In genomic region chr1:153486767-153487499, GRCm38 (mm10) we compare ENCODE assay signal across 8 mouse cellular contexts. TPM values are rescaled to one million over a fixed set of nuclear protein-coding genes. Genes with fewer than 3 reads are reported as not detected.
DNase-seq lines count a peak whose midpoint lies in the region; ATAC-seq and TF ChIP-seq lines count a peak whose summit lies in the region.

No protein-coding gene starts in this region.

- no peaks in the 10 kb centered on the region for H3K36me3 ChIP-seq in forebrain, postnatal 0 days (ENCODE audit: insufficient read depth)
- H3K36me3 ChIP-seq in hindbrain, embryonic 15.5 days, result peaks cover 5% of the 10 kb centered on the region; the same call in 1 of the 2 replicates
- H3K36me3 ChIP-seq in limb, embryonic 11.5 days (ENCODE audit: control insufficient read depth, insufficient read depth, low read length), result peaks cover 4% of the 10 kb centered on the region; the same call in 1 of the 2 replicates
- peaks cover 26% of the 10 kb centered on the region for H3K36me3 ChIP-seq in midbrain, embryonic 10.5 days
- peaks cover 8% of the 10 kb centered on the region; the same call in 1 of the 2 replicates for H3K36me3 ChIP-seq in small intestine, adult 2 months (ENCODE audit: control insufficient read depth, insufficient read depth, low read length)

- H3K27ac ChIP-seq in cerebellum, adult 2 months (ENCODE audit: insufficient read depth, low read length), result peak overlapping the region; percentile 13; the same call in 1 of the 2 replicates
- H3K27ac ChIP-seq in brown adipose tissue, adult 24 weeks (replicated peaks; ENCODE audit: low read depth, low read length), result peak overlapping the region; percentile 58; the same call in 1 of the 2 replicates
- H3K27ac ChIP-seq in forebrain, postnatal 0 days (ENCODE audit: low read depth, low read length), result peak overlapping the region; percentile 95
- H3K27ac ChIP-seq in hindbrain, embryonic 15.5 days (replicated peaks), result peak overlapping the region; percentile 92
- peak overlapping the region; percentile 86 for H3K27ac ChIP-seq in limb, embryonic 11.5 days (replicated peaks; ENCODE audit: low read depth, low read length)
- H3K27ac ChIP-seq in midbrain, embryonic 10.5 days (replicated peaks), result peak overlapping the region; percentile 100
- H3K27ac ChIP-seq in small intestine, adult 2 months (ENCODE audit: insufficient read depth, low read depth, low read length), result peak overlapping the region; percentile 60; the same call in 1 of the 2 replicates

- no peaks in the 10 kb centered on the region for H3K9me3 ChIP-seq in forebrain, postnatal 0 days (ENCODE audit: low read length)
- no peaks in the 10 kb centered on the region for H3K9me3 ChIP-seq in hindbrain, embryonic 15.5 days
- no peaks in the 10 kb centered on the region for H3K9me3 ChIP-seq in limb, embryonic 11.5 days (ENCODE audit: control insufficient read depth, low read length)
- H3K9me3 ChIP-seq in midbrain, embryonic 10.5 days (replicated peaks), result no peaks in the 10 kb centered on the region

- TF ChIP-seq CTCF in cerebellum, adult 2 months (IDR thresholded peaks at IDR 0.05; ENCODE audit: borderline replicate concordance, insufficient read depth, low read depth, low read length), result no peak
- TF ChIP-seq CTCF in forebrain, postnatal 0 days (IDR thresholded peaks at IDR 0.05; ENCODE audit: low read depth), result no peak
- TF ChIP-seq CTCF in small intestine, adult 2 months (IDR thresholded peaks at IDR 0.05; ENCODE audit: extremely low read depth, insufficient read length, insufficient replicate concordance, low read depth, low read length), result no peak

- H3K4me2 ChIP-seq in forebrain, postnatal 0 days (ENCODE audit: low read depth), result peak overlapping the region; percentile 78
- H3K4me2 ChIP-seq in hindbrain, embryonic 15.5 days, result peak overlapping the region; percentile 90
- peak overlapping the region; percentile 83 for H3K4me2 ChIP-seq in limb, embryonic 11.5 days (ENCODE audit: low read depth, severe bottlenecking)

- peak; percentile 86 for ATAC-seq in forebrain, postnatal 0 days
- peak; percentile 86 for ATAC-seq in hindbrain, embryonic 15.5 days (ENCODE audit: low FRiP score, low read depth)
- ATAC-seq in limb, embryonic 11.5 days (ENCODE audit: insufficient number of reproducible peaks, low FRiP score, low TSS enrichment, low read depth), result peak; percentile 79

- no peak for TF ChIP-seq POLR2A in cerebellum, adult 2 months (IDR thresholded peaks at IDR 0.05; ENCODE audit: borderline replicate concordance, insufficient read depth, low read length)
- no peak; the same call in 1 of the 2 replicates for TF ChIP-seq POLR2A in small intestine, adult 2 months (IDR thresholded peaks at IDR 0.05; ENCODE audit: low read depth, low read length)

- H3K4me1 ChIP-seq in cerebellum, adult 2 months (ENCODE audit: control insufficient read depth, insufficient read depth, low read length), result peaks cover 4% of the 10 kb centered on the region; the same call in 1 of the 2 replicates
- peaks cover 2% of the 10 kb centered on the region; the same call in 1 of the 2 replicates for H3K4me1 ChIP-seq in brown adipose tissue, adult 24 weeks (ENCODE audit: control insufficient read depth, insufficient read depth, insufficient read length, low read length)
- H3K4me1 ChIP-seq in forebrain, postnatal 0 days (ENCODE audit: insufficient read depth), result peaks cover 19% of the 10 kb centered on the region; the same call in 1 of the 2 replicates
- peaks cover 29% of the 10 kb centered on the region for H3K4me1 ChIP-seq in hindbrain, embryonic 15.5 days (replicated peaks)
- peaks cover 6% of the 10 kb centered on the region; the same call in 1 of the 2 replicates for H3K4me1 ChIP-seq in limb, embryonic 11.5 days (ENCODE audit: control insufficient read depth, insufficient read depth, low read length)
- peaks cover 31% of the 10 kb centered on the region for H3K4me1 ChIP-seq in midbrain, embryonic 10.5 days
- H3K4me1 ChIP-seq in small intestine, adult 2 months (ENCODE audit: control insufficient read depth, insufficient read depth, insufficient read length, low read length), result 0 out of 2 replicates have a peak, but pooled peaks cover 3% of the 10 kb centered on the region

- peak in 1 of 2 experiments; percentile 52 for DNase-seq in cerebellum, adult 2 months
- DNase-seq in cerebellum, adult 11-12 months, result no peak
- DNase-seq in forebrain, postnatal 0 days, result peak; percentile 64
- DNase-seq in limb, embryonic 11.5 days (ENCODE audit: low spot score), result peak; percentile 71
- peak; percentile 62 for DNase-seq in midbrain, embryonic 10.5 days (ENCODE audit: low spot score)

- no peaks in the 10 kb centered on the region for H3K27me3 ChIP-seq in cerebellum, adult 2 months (ENCODE audit: control insufficient read depth, insufficient read depth, low read length)
- H3K27me3 ChIP-seq in forebrain, postnatal 0 days (ENCODE audit: insufficient read depth, low read length), result no peaks in the 10 kb centered on the region
- no peaks in the 10 kb centered on the region for H3K27me3 ChIP-seq in hindbrain, embryonic 15.5 days
- no peaks in the 10 kb centered on the region for H3K27me3 ChIP-seq in limb, embryonic 11.5 days (ENCODE audit: control insufficient read depth, insufficient read depth, low read length)
- H3K27me3 ChIP-seq in midbrain, embryonic 10.5 days (ENCODE audit: low read depth, poor library complexity, severe bottlenecking), result no peaks in the 10 kb centered on the region
- H3K27me3 ChIP-seq in small intestine, adult 2 months (ENCODE audit: control insufficient read depth, insufficient read depth, low read length), result no peaks in the 10 kb centered on the region

- H3K4me3 ChIP-seq in cerebellum, adult 2 months (replicated peaks; ENCODE audit: insufficient read depth, low read depth, low read length), result peak overlapping the region; percentile 69
- peak overlapping the region; percentile 96 for H3K4me3 ChIP-seq in brown adipose tissue, adult 24 weeks (ENCODE audit: insufficient read depth, low read depth, low read length)
- H3K4me3 ChIP-seq in forebrain, postnatal 0 days (ENCODE audit: low read depth, low read length), result peak overlapping the region; percentile 77
- peak overlapping the region; percentile 77 for H3K4me3 ChIP-seq in hindbrain, embryonic 15.5 days
- peak overlapping the region; percentile 100 for H3K4me3 ChIP-seq in limb, embryonic 11.5 days (ENCODE audit: low read depth, low read length)
- H3K4me3 ChIP-seq in midbrain, embryonic 10.5 days, result peak overlapping the region; percentile 100
- peak overlapping the region; percentile 90 for H3K4me3 ChIP-seq in small intestine, adult 2 months (ENCODE audit: low read depth, low read length)

- WGBS in cerebellum, adult 2 months, result under 1% methylated on average over 64 of the region's 64 CpGs
- WGBS in forebrain, postnatal 0 days, result 2% methylated on average over 64 of the region's 64 CpGs
- under 1% methylated on average over 60 of the region's 64 CpGs for WGBS in hindbrain, embryonic 15.5 days
- 1% methylated on average over 64 of the region's 64 CpGs for WGBS in limb, embryonic 11.5 days
- WGBS in midbrain, embryonic 10.5 days, result under 1% methylated on average over 64 of the region's 64 CpGs
- WGBS in small intestine, adult 2 months, result 1% methylated on average over 64 of the region's 64 CpGs

- H3K9ac ChIP-seq in forebrain, postnatal 0 days, result peak overlapping the region; percentile 90
- peak overlapping the region; percentile 92 for H3K9ac ChIP-seq in hindbrain, embryonic 15.5 days
- H3K9ac ChIP-seq in limb, embryonic 11.5 days (ENCODE audit: low read length), result peak overlapping the region; percentile 99

RNA-seq across cellular contexts. Expression of gene Dhx9, which starts 0.5 kb away (rescaled TPM):
- polyA plus RNA-seq in cerebellum, adult 2 months (2012; rRNA removed), result 57.5 and 63.0 TPM in 2 replicates
- 32.7 and 34.6 TPM in 2 replicates for polyA plus RNA-seq in brown adipose tissue, adult 24 weeks (2012; ENCODE audit: insufficient read depth, insufficient read length, missing spikeins)
- 95.4 and 109 TPM in 2 replicates for total RNA-seq in forebrain, postnatal 0 days (2014; rRNA removed)
- 25.0 and 32.0 TPM in 2 replicates for polyA plus RNA-seq in forebrain, postnatal 0 days (2015; fragmentation: Nextera tagmentation; extraction: Ambion mirVana)
- polyA plus RNA-seq in hindbrain, embryonic 15.5 days (2015; fragmentation: Nextera tagmentation; extraction: Ambion mirVana), result 23.5 and 32.2 TPM in 2 replicates
- polyA plus RNA-seq in limb, embryonic 11.5 days (2014; fragmentation: Nextera tagmentation; extraction: Ambion mirVana), result 28.1 and 36.7 TPM in 2 replicates
- 39.4 and 40.7 TPM in 2 replicates for polyA plus RNA-seq in midbrain, embryonic 10.5 days (2016; fragmentation: Nextera tagmentation; extraction: Ambion mirVana)
- 1.5 and 3.3 TPM in 2 replicates for polyA plus RNA-seq in small intestine, adult 2 months (2012; rRNA removed)

Comparison
In these comparisons a context has a peak if more than half of its experiments do, and no peak if none do; other contexts are left out.
1. H3K27ac ChIP-seq: peak in every context shown above with its lines; median percentile 100 in midbrain, embryonic 10.5 days; 95 in forebrain, postnatal 0 days; 92 in hindbrain, embryonic 15.5 days; 86 in limb, embryonic 11.5 days; 60 in small intestine, adult 2 months; 58 in brown adipose tissue, adult 24 weeks; 13 in cerebellum, adult 2 months.